Mouse (Mus musculus) liver, adult 2 months (tissue): ENCODE results near the gene Olfr827. TPM values are rescaled to one million over a fixed set of nuclear protein-coding genes. Genes with fewer than 3 reads are reported as not detected.

Experiments
- DNase-seq: peaks from one replicate; pipeline ENCODE4 v3.0.0-alpha.2; 2011; ENCODE audit warnings: low read depth, low spot score; ENCODE audit errors: extremely low read depth
- H3K27ac ChIP-seq: fragments of 200-500 bp; replicated peaks from 2 replicates; pipeline ENCODE4 v1.5.1; 2012; ENCODE audit warnings: low read depth, mild to moderate bottlenecking, control low read depth, inconsistent platforms, low read length; ENCODE audit not compliant: insufficient read depth
- H3K27me3 ChIP-seq: fragments of 200-500 bp; 2 replicates; pipeline ENCODE4 v1.6.1; 2012; ENCODE audit warnings: mild to moderate bottlenecking, moderate library complexity, low read length, inconsistent platforms; ENCODE audit not compliant: control insufficient read depth, insufficient read depth
- H3K36me3 ChIP-seq: fragments of 200-500 bp; 2 replicates; pipeline ENCODE4 v1.6.1; 2012; ENCODE audit warnings: low read length, inconsistent platforms; ENCODE audit not compliant: control insufficient read depth, insufficient read depth
- H3K4me1 ChIP-seq: fragments of 200-500 bp; 2 replicates; pipeline ENCODE4 v1.6.1; 2011; ENCODE audit warnings: low read length; ENCODE audit not compliant: control insufficient read depth, insufficient read depth
- H3K4me3 ChIP-seq: fragments of 200-500 bp; 2 replicates; pipeline ENCODE4 v1.5.1; 2011; ENCODE audit warnings: low read depth, mild to moderate bottlenecking, control low read depth, low read length, moderate library complexity; ENCODE audit not compliant: insufficient read depth
- H3K79me2 ChIP-seq: fragments of 200-500 bp; 2 replicates; pipeline ENCODE4 v1.6.1; 2012; ENCODE audit warnings: inconsistent platforms, mild to moderate bottlenecking, low read length, moderate library complexity; ENCODE audit not compliant: control insufficient read depth, insufficient read depth
- H3K9ac ChIP-seq: fragments of 200-500 bp; 2 replicates; pipeline ENCODE4 v1.6.1; 2012; ENCODE audit warnings: low read depth, mild to moderate bottlenecking, control low read depth, inconsistent platforms, low read length
- CTCF ChIP-seq: fragments of 200-500 bp; IDR thresholded peaks from 2 replicates; pipeline ENCODE4 v1.5.1; 2011; ENCODE audit warnings: low read depth, low read length, control low read depth
- POLR2A ChIP-seq: fragments of 200-500 bp; IDR thresholded peaks from 2 replicates; pipeline ENCODE4 v1.6.1; 2011; ENCODE audit warnings: low read length, control low read depth; ENCODE audit not compliant: insufficient read depth; ENCODE audit errors: extremely low read depth
- WGBS: fragments of 180-500 bp; shearing (Covaris S2); methylation state at CpG from one replicate; pipeline ENCODE4 v1.1.7; 2018; 5-methylcytosine and 5-hydroxymethylcytosine counted together
- polyA plus RNA-seq: library from polyadenylated mRNA; depleted of rRNA; stranded (reverse); fragments of >200 nt; gene quantifications from 2 replicates; pipeline ENCODE4 v1.2.3, GENCODE M21; 2012; rRNA removed
- total RNA-seq: library from RNA; depleted of rRNA; stranded (reverse); fragments of >200 nt; gene quantifications from 2 replicates; pipeline ENCODE4 v1.2.3, GENCODE M21; 2014; rRNA removed

The Olfr827 gene
- not detected in 2 replicates for total RNA-seq
- not detected in 2 replicates for polyA plus RNA-seq

GRCm38 (mm10) chr10:130214303-130214702, at the start of gene Olfr827:
Gene Olfr827, minus strand, starts transcription at chr10:130214403.
- no peak for DNase-seq

GRCm38 (mm10) chr10:130263203-130263602, 49.0 kb upstream of the Olfr827 start:
- 60% methylated on average over 4 of the region's 4 CpGs for WGBS
- Histone ChIP-seq H3K27me3 (no peaks in the 10 kb centered on the region), H3K79me2 (no peaks in the 10 kb centered on the region), H3K36me3 (no peaks in the 10 kb centered on the region), H3K27ac (no peak overlapping the region), H3K9ac (no peak overlapping the region), H3K4me1 (no peaks in the 10 kb centered on the region), H3K4me3 (no peak overlapping the region)
- TF ChIP-seq CTCF (no peak), POLR2A (no peak)
- DNase-seq: no peak

More at GRCm38 (mm10) chr10:130214303-130214702, at the start of gene Olfr827:
- WGBS: 70% methylated on average over 1 of the region's 1 CpGs
- H3K4me3 ChIP-seq: no peak within 1 kb of the TSS
- no peak within 1 kb of the TSS for H3K9ac ChIP-seq
- TF ChIP-seq POLR2A: no peak
- TF ChIP-seq CTCF: no peak
- no peaks in the 10 kb centered on the region for H3K36me3 ChIP-seq
- H3K27ac ChIP-seq: no peak within 1 kb of the TSS
- no peaks in the 10 kb centered on the region for H3K4me1 ChIP-seq
- no peaks in the 10 kb centered on the region for H3K27me3 ChIP-seq
- H3K79me2 ChIP-seq: no peaks in the 10 kb centered on the region

- Histone ChIP-seq H3K4me1 (no peaks in the 10 kb centered on the region), H3K4me3 (no peak overlapping the region), H3K27me3 (no peaks in the 10 kb centered on the region), H3K79me2 (no peaks in the 10 kb centered on the region), H3K27ac (no peak overlapping the region), H3K36me3 (no peaks in the 10 kb centered on the region), H3K9ac (no peak overlapping the region)
- no peak for DNase-seq
- 66% methylated on average over 1 of the region's 1 CpGs for WGBS
- TF ChIP-seq CTCF: no peak
- TF ChIP-seq POLR2A: no peak
These were observed 45.3 kb upstream of the Olfr827 start for GRCm38 (mm10) chr10:130259483-130259882.

- Histone ChIP-seq H3K27me3 (no peaks in the 10 kb centered on the region), H3K36me3 (no peaks in the 10 kb centered on the region), H3K79me2 (no peaks in the 10 kb centered on the region), H3K4me3 (no peak overlapping the region), H3K27ac (no peak overlapping the region), H3K4me1 (no peaks in the 10 kb centered on the region), H3K9ac (no peak overlapping the region)
- 12% methylated on average over 2 of the region's 2 CpGs for WGBS
- TF ChIP-seq CTCF (no peak), POLR2A (no peak)
- DNase-seq: no peak
These were observed 30.1 kb upstream of the Olfr827 start for GRCm38 (mm10) chr10:130244271-130244670.

GRCm38 (mm10) chr10:130238318-130239209, 24.4 kb upstream of the Olfr827 start:
- Histone ChIP-seq H3K9ac (no peak overlapping the region), H3K79me2 (no peaks in the 10 kb centered on the region), H3K27ac (no peak overlapping the region), H3K36me3 (no peaks in the 10 kb centered on the region), H3K4me1 (no peaks in the 10 kb centered on the region), H3K27me3 (no peaks in the 10 kb centered on the region), H3K4me3 (no peak overlapping the region)
- 69% methylated on average over 2 of the region's 2 CpGs for WGBS
- no peak for DNase-seq
- TF ChIP-seq POLR2A: no peak
- TF ChIP-seq CTCF: no peak

GRCm38 (mm10) chr10:130234576-130234975, 20.4 kb upstream of the Olfr827 start:
- H3K9ac ChIP-seq: no peak overlapping the region
- H3K36me3 ChIP-seq: no peaks in the 10 kb centered on the region
- H3K4me3 ChIP-seq: no peak overlapping the region
- no peaks in the 10 kb centered on the region for H3K27me3 ChIP-seq
- no peak overlapping the region for H3K27ac ChIP-seq
- DNase-seq: no peak
- no peak for TF ChIP-seq CTCF
- TF ChIP-seq POLR2A: no peak
- H3K79me2 ChIP-seq: no peaks in the 10 kb centered on the region
- H3K4me1 ChIP-seq: no peaks in the 10 kb centered on the region
- 32% methylated on average over 1 of the region's 1 CpGs for WGBS
